Mouse (Mus musculus) brain, embryonic 14.5 days (tissue): ENCODE results near the gene Poc5.

Experiments used
- CTCF ChIP-seq: fragments of 200-500 bp; IDR thresholded peaks from 2 replicates; pipeline ENCODE4 v1.5.1; 2012; ENCODE audit warnings: inconsistent platforms, mild to moderate bottlenecking, moderate library complexity, borderline replicate concordance; ENCODE audit not compliant: insufficient read depth, insufficient read length; ENCODE audit errors: extremely low read depth
- POLR2A ChIP-seq: fragments of 200-500 bp; IDR thresholded peaks from 2 replicates; pipeline ENCODE4 v1.6.1; 2012; ENCODE audit warnings: mild to moderate bottlenecking, inconsistent platforms, borderline replicate concordance; ENCODE audit not compliant: poor library complexity, insufficient read depth, insufficient read length, severe bottlenecking; ENCODE audit errors: extremely low read depth

- TF ChIP-seq CTCF (no peak), POLR2A (no peak)
Measured at GRCm38 (mm10) chr13:96351264-96351663, 36.8 kb upstream of the Poc5 start.
